Mouse (Mus musculus): ENCODE results near the gene Odf3l1. TPM values are rescaled to one million over a fixed set of nuclear protein-coding genes. Genes with fewer than 3 reads are reported as not detected.

Gene Odf3l1
- polyA plus RNA-seq, 1 experiment from 2014 or later, result not detected

GRCm38 (mm10) chr9:56843679-56844188 is 20.7 kb downstream of the Odf3l1 start:
- H3K4me3 ChIP-seq (ENCODE audit: low read depth, low read length), result no peak overlapping the region
- H3K27ac ChIP-seq (ENCODE audit: low read depth, low read length), result no peak overlapping the region
- H3K27me3 ChIP-seq (ENCODE audit: control insufficient read depth, insufficient read depth, low read length), result no peaks in the 10 kb centered on the region
- H3K9me3 ChIP-seq (ENCODE audit: control insufficient read depth, low read length), result no peaks in the 10 kb centered on the region
- no peaks in the 10 kb centered on the region for H3K36me3 ChIP-seq (ENCODE audit: control insufficient read depth, insufficient read depth, low read length)
- WGBS, result 43% methylated on average over 7 of the region's 7 CpGs
- peak overlapping the region; percentile 16; the same call in 1 of the 2 replicates for H3K9ac ChIP-seq (ENCODE audit: low read length)
- H3K4me1 ChIP-seq (ENCODE audit: control insufficient read depth, insufficient read depth, low read length), result no peaks in the 10 kb centered on the region
- no peak for ATAC-seq (ENCODE audit: low FRiP score)
- DNase-seq (ENCODE audit: low spot score, missing footprints), result peak; percentile 93
- no peak overlapping the region for H3K4me2 ChIP-seq

- WGBS, result 78% methylated on average over 3 of the region's 3 CpGs
- Histone ChIP-seq H3K9ac (ENCODE audit: low read length) (no peak overlapping the region), H3K4me1 (ENCODE audit: control insufficient read depth, insufficient read depth, low read length) (no peaks in the 10 kb centered on the region), H3K27me3 (ENCODE audit: control insufficient read depth, insufficient read depth, low read length) (no peaks in the 10 kb centered on the region), H3K27ac (ENCODE audit: low read depth, low read length) (no peak overlapping the region), H3K4me2 (no peak overlapping the region), H3K36me3 (ENCODE audit: control insufficient read depth, insufficient read depth, low read length) (no peaks in the 10 kb centered on the region), H3K9me3 (ENCODE audit: control insufficient read depth, low read length) (no peaks in the 10 kb centered on the region), H3K4me3 (ENCODE audit: low read depth, low read length) (no peak overlapping the region)
- ATAC-seq (ENCODE audit: low FRiP score) (no peak), DNase-seq (ENCODE audit: low spot score, missing footprints) (no peak)
These were observed 22.2 kb downstream of the Odf3l1 start for GRCm38 (mm10) chr9:56842303-56842719.

- no peaks in the 10 kb centered on the region for H3K27me3 ChIP-seq (ENCODE audit: control insufficient read depth, insufficient read depth, low read length)
- H3K4me1 ChIP-seq (ENCODE audit: control insufficient read depth, insufficient read depth, low read length), result no peaks in the 10 kb centered on the region
- no peak overlapping the region for H3K4me3 ChIP-seq (ENCODE audit: low read depth, low read length)
- H3K9ac ChIP-seq (ENCODE audit: low read length), result no peak overlapping the region
- ATAC-seq (ENCODE audit: low FRiP score), result no peak
- H3K4me2 ChIP-seq, result no peak overlapping the region
- no peak overlapping the region for H3K27ac ChIP-seq (ENCODE audit: low read depth, low read length)
- no peaks in the 10 kb centered on the region for H3K36me3 ChIP-seq (ENCODE audit: control insufficient read depth, insufficient read depth, low read length)
- no peak for DNase-seq (ENCODE audit: low spot score, missing footprints)
- no peaks in the 10 kb centered on the region for H3K9me3 ChIP-seq (ENCODE audit: control insufficient read depth, low read length)
These were observed 22.6 kb downstream of the Odf3l1 start for GRCm38 (mm10) chr9:56841864-56842263.

GRCm38 (mm10) chr9:56840721-56841120 is 23.8 kb downstream of the Odf3l1 start:
- Histone ChIP-seq H3K4me2 (no peak overlapping the region), H3K27ac (ENCODE audit: low read depth, low read length) (no peak overlapping the region), H3K27me3 (ENCODE audit: control insufficient read depth, insufficient read depth, low read length) (no peaks in the 10 kb centered on the region), H3K4me1 (ENCODE audit: control insufficient read depth, insufficient read depth, low read length) (no peaks in the 10 kb centered on the region), H3K4me3 (ENCODE audit: low read depth, low read length) (no peak overlapping the region), H3K9me3 (ENCODE audit: control insufficient read depth, low read length) (no peaks in the 10 kb centered on the region), H3K36me3 (ENCODE audit: control insufficient read depth, insufficient read depth, low read length) (no peaks in the 10 kb centered on the region), H3K9ac (ENCODE audit: low read length) (no peak overlapping the region)
- DNase-seq (ENCODE audit: low spot score, missing footprints) (no peak), ATAC-seq (ENCODE audit: low FRiP score) (no peak)
- 70% methylated on average over 5 of the region's 5 CpGs for WGBS

GRCm38 (mm10) chr9:56835152-56835551 is 29.3 kb downstream of the Odf3l1 start:
- ATAC-seq (ENCODE audit: low FRiP score), result no peak
- no peak overlapping the region for H3K4me3 ChIP-seq (ENCODE audit: low read depth, low read length)
- H3K27ac ChIP-seq (ENCODE audit: low read depth, low read length), result no peak overlapping the region
- H3K27me3 ChIP-seq (ENCODE audit: control insufficient read depth, insufficient read depth, low read length), result no peaks in the 10 kb centered on the region; the same call in 1 of the 2 replicates
- no peak for DNase-seq (ENCODE audit: low spot score, missing footprints)
- H3K9me3 ChIP-seq (ENCODE audit: control insufficient read depth, low read length), result no peaks in the 10 kb centered on the region
- 93% methylated on average over 5 of the region's 5 CpGs for WGBS
- H3K36me3 ChIP-seq (ENCODE audit: control insufficient read depth, insufficient read depth, low read length), result no peaks in the 10 kb centered on the region
- H3K9ac ChIP-seq (ENCODE audit: low read length), result no peak overlapping the region
- H3K4me2 ChIP-seq, result no peak overlapping the region
- peaks cover 7% of the 10 kb centered on the region for H3K4me1 ChIP-seq (ENCODE audit: control insufficient read depth, insufficient read depth, low read length)

- H3K9me3 ChIP-seq (ENCODE audit: control insufficient read depth, low read length), result no peaks in the 10 kb centered on the region
- H3K4me2 ChIP-seq, result no peak overlapping the region
- no peaks in the 10 kb centered on the region; the same call in 1 of the 2 replicates for H3K27me3 ChIP-seq (ENCODE audit: control insufficient read depth, insufficient read depth, low read length)
- no peak overlapping the region for H3K27ac ChIP-seq (ENCODE audit: low read depth, low read length)
- H3K36me3 ChIP-seq (ENCODE audit: control insufficient read depth, insufficient read depth, low read length), result no peaks in the 10 kb centered on the region
- DNase-seq (ENCODE audit: low spot score, missing footprints), result no peak
- no peak overlapping the region for H3K4me3 ChIP-seq (ENCODE audit: low read depth, low read length)
- H3K4me1 ChIP-seq (ENCODE audit: control insufficient read depth, insufficient read depth, low read length), result peaks cover 10% of the 10 kb centered on the region
- WGBS, result 44% methylated on average over 6 of the region's 6 CpGs
- ATAC-seq (ENCODE audit: low FRiP score), result no peak
- no peak overlapping the region for H3K9ac ChIP-seq (ENCODE audit: low read length)
These were observed 31.6 kb downstream of the Odf3l1 start for GRCm38 (mm10) chr9:56832900-56833299.

- no peak overlapping the region for H3K27ac ChIP-seq (ENCODE audit: low read depth, low read length)
- H3K9me3 ChIP-seq (ENCODE audit: control insufficient read depth, low read length), result no peaks in the 10 kb centered on the region
- no peaks in the 10 kb centered on the region for H3K36me3 ChIP-seq (ENCODE audit: control insufficient read depth, insufficient read depth, low read length)
- ATAC-seq (ENCODE audit: low FRiP score) (no peak), DNase-seq (ENCODE audit: low spot score, missing footprints) (no peak)
- no peaks in the 10 kb centered on the region; the same call in 1 of the 2 replicates for H3K27me3 ChIP-seq (ENCODE audit: control insufficient read depth, insufficient read depth, low read length)
- WGBS, result 85% methylated on average over 3 of the region's 3 CpGs
- no peak overlapping the region for H3K4me2 ChIP-seq
- no peak overlapping the region for H3K4me3 ChIP-seq (ENCODE audit: low read depth, low read length)
- peaks cover 10% of the 10 kb centered on the region for H3K4me1 ChIP-seq (ENCODE audit: control insufficient read depth, insufficient read depth, low read length)
- no peak overlapping the region for H3K9ac ChIP-seq (ENCODE audit: low read length)
These were observed 32.6 kb downstream of the Odf3l1 start for GRCm38 (mm10) chr9:56831904-56832303.

GRCm38 (mm10) chr9:56830162-56830561 is 34.3 kb downstream of the Odf3l1 start:
- peak; percentile 77; the same call in 1 of the 2 replicates for ATAC-seq (ENCODE audit: low FRiP score)
- DNase-seq (ENCODE audit: low spot score, missing footprints), result peak; percentile 89
- H3K4me3 ChIP-seq (ENCODE audit: low read depth, low read length), result no peak overlapping the region
- H3K9me3 ChIP-seq (ENCODE audit: control insufficient read depth, low read length), result no peaks in the 10 kb centered on the region
- peaks cover 16% of the 10 kb centered on the region for H3K4me1 ChIP-seq (ENCODE audit: control insufficient read depth, insufficient read depth, low read length)
- peak overlapping the region; percentile 41; the same call in 1 of the 2 replicates for H3K27ac ChIP-seq (ENCODE audit: low read depth, low read length)
- no peaks in the 10 kb centered on the region for H3K36me3 ChIP-seq (ENCODE audit: control insufficient read depth, insufficient read depth, low read length)
- no peaks in the 10 kb centered on the region; the same call in 1 of the 2 replicates for H3K27me3 ChIP-seq (ENCODE audit: control insufficient read depth, insufficient read depth, low read length)
- H3K4me2 ChIP-seq, result no peak overlapping the region
- WGBS, result 19% methylated on average over 4 of the region's 4 CpGs
- H3K9ac ChIP-seq (ENCODE audit: low read length), result no peak overlapping the region

GRCm38 (mm10) chr9:56828841-56829240 is 35.6 kb downstream of the Odf3l1 start:
- no peak overlapping the region for H3K4me2 ChIP-seq
- no peak overlapping the region for H3K27ac ChIP-seq (ENCODE audit: low read depth, low read length)
- H3K4me1 ChIP-seq (ENCODE audit: control insufficient read depth, insufficient read depth, low read length), result peaks cover 19% of the 10 kb centered on the region
- 85% methylated on average over 6 of the region's 6 CpGs for WGBS
- H3K27me3 ChIP-seq (ENCODE audit: control insufficient read depth, insufficient read depth, low read length), result no peaks in the 10 kb centered on the region; the same call in 1 of the 2 replicates
- DNase-seq (ENCODE audit: low spot score, missing footprints) (no peak), ATAC-seq (ENCODE audit: low FRiP score) (no peak)
- H3K4me3 ChIP-seq (ENCODE audit: low read depth, low read length), result no peak overlapping the region
- no peak overlapping the region for H3K9ac ChIP-seq (ENCODE audit: low read length)
- no peaks in the 10 kb centered on the region for H3K36me3 ChIP-seq (ENCODE audit: control insufficient read depth, insufficient read depth, low read length)
- no peaks in the 10 kb centered on the region for H3K9me3 ChIP-seq (ENCODE audit: control insufficient read depth, low read length)

Data from midbrain, embryonic 11.5 days (tissue).